10 mouse cellular contexts compared by ENCODE assay signal in genomic region chr15:25363636-25364035, GRCm38 (mm10). TPM values are rescaled to one million over a fixed set of nuclear protein-coding genes. Genes with fewer than 3 reads are reported as not detected.
DNase-seq lines count a peak whose midpoint lies in the region; ATAC-seq and TF ChIP-seq lines count a peak whose summit lies in the region.
"Had no signal": no experiment of that assay in that cellular context is flagged by ENCODE, and none has a peak within 500 bp of the region (broad histone marks: within the 10 kb centered on the region; RNA-seq: fewer than 3 reads in every experiment).

No protein-coding gene starts in this region.

- no peak overlapping the region for H3K27ac ChIP-seq in heart, embryonic 13.5 days (replicated peaks)
- no peak overlapping the region for H3K27ac ChIP-seq in kidney, postnatal 0 days
- H3K27ac ChIP-seq in kidney, adult 2 months (ENCODE audit: insufficient read depth, low read depth, low read length): no peak overlapping the region

- no peak for TF ChIP-seq POLR2A in kidney, adult 2 months (IDR thresholded peaks at IDR 0.05; ENCODE audit: low read depth, low read length)

- TF ChIP-seq CTCF in kidney, postnatal 0 days (IDR thresholded peaks at IDR 0.05; ENCODE audit: low read depth): no peak
- no peak for TF ChIP-seq CTCF in kidney, adult 2 months (conservative IDR thresholded peaks at IDR 0.05; ENCODE audit: insufficient read depth, insufficient read length, low read depth, low read length)

- DNase-seq in heart, adult 9 months (ENCODE audit: low spot score in 2 of 2): no peak
- no peak for DNase-seq in kidney, postnatal 0 days (ENCODE audit: low spot score)
- DNase-seq in kidney, adult 2 months: no peak
- DNase-seq in right cerebral cortex, postnatal 4 days: peak; percentile 29
- no peak for DNase-seq in right cerebral cortex, postnatal 25 days
- DNase-seq in testis, postnatal 14 days (ENCODE audit: low spot score): no peak
- DNase-seq: lung, postnatal 10 days had no signal

- WGBS in heart, embryonic 13.5 days: 87% methylated on average over 9 of the region's 9 CpGs
- 94% methylated on average over 9 of the region's 9 CpGs for WGBS in kidney, postnatal 0 days
- WGBS in kidney, adult 2 months: 92% methylated on average over 9 of the region's 9 CpGs

- H3K36me3 ChIP-seq in heart, embryonic 13.5 days: no peaks in the 10 kb centered on the region
- H3K36me3 ChIP-seq in kidney, postnatal 0 days (ENCODE audit: insufficient read depth, low read length): no peaks in the 10 kb centered on the region
- no peaks in the 10 kb centered on the region for H3K36me3 ChIP-seq in kidney, adult 2 months (ENCODE audit: control insufficient read depth, insufficient read depth, low read length)

- H3K4me2 ChIP-seq in heart, embryonic 13.5 days: peak overlapping the region; percentile 77
- 0 out of 2 replicates have a peak overlapping the region, but pooled peaks have one; percentile 82 for H3K4me2 ChIP-seq in kidney, postnatal 0 days (ENCODE audit: low read length)

- H3K4me1 ChIP-seq in heart, embryonic 13.5 days: peaks cover 5% of the 10 kb centered on the region; the same call in 1 of the 2 replicates
- no peaks in the 10 kb centered on the region for H3K4me1 ChIP-seq in kidney, postnatal 0 days (replicated peaks; ENCODE audit: insufficient read depth, low read length)
- no peaks in the 10 kb centered on the region for H3K4me1 ChIP-seq in kidney, adult 2 months (ENCODE audit: control insufficient read depth, insufficient read depth, low read length)

- 0 out of 2 replicates have a peak, but pooled peaks cover 4% of the 10 kb centered on the region for H3K27me3 ChIP-seq in heart, embryonic 13.5 days (replicated peaks)
- H3K27me3 ChIP-seq in kidney, postnatal 0 days (ENCODE audit: insufficient read depth, low read length): no peaks in the 10 kb centered on the region
- 0 out of 2 replicates have a peak, but pooled peaks cover 2% of the 10 kb centered on the region for H3K27me3 ChIP-seq in kidney, adult 2 months (replicated peaks; ENCODE audit: control insufficient read depth, insufficient read depth, low read length)
- H3K27me3 ChIP-seq: CH12.LX had no signal

- ATAC-seq in heart, embryonic 13.5 days (ENCODE audit: extremely low read depth, insufficient number of reproducible peaks, low FRiP score, low TSS enrichment): no peak
- ATAC-seq in kidney, postnatal 0 days (replicated peaks; ENCODE audit: low FRiP score, low read depth): no peak
- no peak for ATAC-seq in cerebellum, adult (ENCODE audit: insufficient number of reproducible peaks, low FRiP score, low TSS enrichment)

- H3K9me3 ChIP-seq in heart, embryonic 13.5 days: no peaks in the 10 kb centered on the region
- H3K9me3 ChIP-seq in kidney, postnatal 0 days (replicated peaks; ENCODE audit: low read length): no peaks in the 10 kb centered on the region

- H3K4me3 ChIP-seq in heart, embryonic 13.5 days: peak overlapping the region; percentile 56
- peak overlapping the region; percentile 41; the same call in 1 of the 2 replicates for H3K4me3 ChIP-seq in kidney, postnatal 0 days (replicated peaks; ENCODE audit: low read depth, low read length)
- H3K4me3 ChIP-seq in kidney, adult 2 months (ENCODE audit: insufficient read depth, low read depth, low read length): no peak overlapping the region

- no peak overlapping the region for H3K9ac ChIP-seq in heart, embryonic 13.5 days
- H3K9ac ChIP-seq in kidney, postnatal 0 days (ENCODE audit: low read depth, low read length): no peak overlapping the region

RNA-seq across cellular contexts. Expression of gene Basp1, which starts 49.9 kb away (rescaled TPM):
- polyA plus RNA-seq in heart, embryonic 13.5 days (2015; fragmentation: Nextera tagmentation; extraction: Ambion mirVana): 6.2 and 7.2 TPM in 2 replicates
- 24.6 and 31.7 TPM in 2 replicates for polyA plus RNA-seq in kidney, postnatal 0 days (2015; fragmentation: Nextera tagmentation; extraction: Ambion mirVana)
- 1.6 and 2.7 TPM in 2 replicates for polyA plus RNA-seq in kidney, adult 2 months (2012; rRNA removed)
